In genomic region chr11:103933886-103934285, GRCm38 (mm10) we compare ENCODE assay signal across 15 mouse cellular contexts. TPM values are rescaled to one million over a fixed set of nuclear protein-coding genes. Genes with fewer than 3 reads are reported as not detected.
DNase-seq lines count a peak whose midpoint lies in the region.
"Had no signal": no experiment of that assay in that cellular context is flagged by ENCODE, and none has a peak within 500 bp of the region (broad histone marks: within the 10 kb centered on the region; RNA-seq: fewer than 3 reads in every experiment).

No protein-coding gene starts in this region.

- peak; percentile 46 to 85 for DNase-seq in layer of hippocampus, adult 18-20 months (ENCODE audit: low spot score in 2 of 2)
- DNase-seq in layer of hippocampus, postnatal 36 days, result no peak
- DNase-seq in layer of hippocampus, adult 9-11 months, result peak; percentile 54
- DNase-seq in layer of hippocampus, postnatal 10 days (ENCODE audit: low spot score in 2 of 2), result no peak
- peak; percentile 32 for DNase-seq in brain, adult 2 months (ENCODE audit: low read depth, low spot score)
- peak; percentile 31 for DNase-seq in telencephalon, adult 2 months (ENCODE audit: low read depth, low spot score)
- no peak for DNase-seq in thymus, postnatal 25 days
- DNase-seq: adrenal gland, adult 2 months; adrenal gland, postnatal 10 days; adrenal gland, postnatal 25 days; cerebellum, adult 11-12 months; cerebellum, adult 2 months; cerebellum, adult 9-10 months; cerebellum, postnatal 10 days; cerebellum, postnatal 25 days had no signal

RNA-seq across cellular contexts. Expression of gene Nsf, which starts 20.0 kb away (rescaled TPM):
- total RNA-seq in layer of hippocampus, adult 18-20 months (2021), result 1,000 to 10,000 TPM; 1,253 to 1,269 TPM
- 1,000 to 10,000 TPM; 1,120 to 1,198 TPM for total RNA-seq in layer of hippocampus, postnatal 36 days (2021)
- 100 to 1,000 TPM; 602 to 697 TPM for total RNA-seq in layer of hippocampus, postnatal 10 days (2021)

RNA-seq across cellular contexts. Expression of gene Arf2, which starts 32.7 kb away (rescaled TPM):
- 10 to 100 TPM; 42.4 to 42.7 TPM for total RNA-seq in layer of hippocampus, adult 18-20 months (2021)
- total RNA-seq in layer of hippocampus, postnatal 36 days (2021), result 10 to 100 TPM; 42.0 to 45.8 TPM
- 10 to 100 TPM; 82.4 to 91.4 TPM for total RNA-seq in layer of hippocampus, postnatal 10 days (2021)

Comparison
In these comparisons a context has a peak if more than half of its experiments do, and no peak if none do; other contexts are left out.
1. DNase-seq: peak in layer of hippocampus, adult 18-20 months (2 of 2), layer of hippocampus, adult 9-11 months (single experiment), brain, adult 2 months (single experiment) and telencephalon, adult 2 months (single experiment); none in layer of hippocampus, postnatal 36 days (0 of 2), layer of hippocampus, postnatal 10 days (0 of 2) and thymus, postnatal 25 days (single experiment).